Mouse (Mus musculus) midbrain, embryonic 12.5 days (tissue): ENCODE measurements around the gene Fam83d. TPM values are rescaled to one million over a fixed set of nuclear protein-coding genes. Genes with fewer than 3 reads are reported as not detected.
A peak's percentile ranks its signal among the peaks of the same experiment; 100 is the strongest.
"Not testable (repeated sequence)": the region's sequence is repeated elsewhere in the genome, so short reads cannot be mapped to it uniquely, and the experiment has no call there.

Experiments used
- ATAC-seq: fragments of 200-750 bp; cut with Nextera tagmentation; 2 replicates; pipeline ENCODE4 v1.8.0; 2017; ENCODE audit warnings: low read depth, moderate TSS enrichment, moderate library complexity; ENCODE audit not compliant: low FRiP score
- H3K27ac ChIP-seq: fragments of 300-500 bp; sonication (generic); replicated peaks from 2 replicates; pipeline ENCODE4 v1.5.1; 2016; ENCODE audit warnings: mild to moderate bottlenecking
- H3K27me3 ChIP-seq: fragments of 300-500 bp; sonication (generic); 2 replicates; pipeline ENCODE4 v1.6.1; 2016; ENCODE audit warnings: mild to moderate bottlenecking
- H3K36me3 ChIP-seq: fragments of 300-500 bp; sonication (generic); 2 replicates; pipeline ENCODE4 v1.6.1; 2016
- H3K4me1 ChIP-seq: fragments of 300-500 bp; sonication (generic); 2 replicates; pipeline ENCODE4 v1.6.1; 2016
- H3K4me2 ChIP-seq: fragments of 300-500 bp; sonication (generic); replicated peaks from 2 replicates; pipeline ENCODE4 v1.6.1; 2016; ENCODE audit warnings: mild to moderate bottlenecking, moderate library complexity
- H3K4me3 ChIP-seq: fragments of 300-500 bp; sonication (generic); 2 replicates; pipeline ENCODE4 v1.5.1; 2016; ENCODE audit warnings: mild to moderate bottlenecking
- H3K9ac ChIP-seq: fragments of 300-500 bp; sonication (generic); replicated peaks from 2 replicates; pipeline ENCODE4 v1.6.1; 2016; ENCODE audit warnings: mild to moderate bottlenecking, moderate library complexity
- H3K9me3 ChIP-seq: fragments of 300-500 bp; sonication (generic); 2 replicates; pipeline ENCODE4 v1.6.1; 2016; ENCODE audit warnings: mild to moderate bottlenecking
- WGBS: fragments of 180-500 bp; shearing (Covaris S2); methylation state at CpG from one replicate; pipeline ENCODE4 v1.1.7; 2016; 5-methylcytosine and 5-hydroxymethylcytosine counted together
- polyA plus RNA-seq: library from polyadenylated mRNA; unstranded; fragments of >200 nt; fragmentation: Nextera tagmentation; extraction: Ambion mirVana; gene quantifications from 2 replicates; pipeline ENCODE4 v1.2.1, GENCODE M21; 2016

Fam83d gene
- polyA plus RNA-seq, 1 experiment from 2014 or later: 41.6 TPM

DNA sequence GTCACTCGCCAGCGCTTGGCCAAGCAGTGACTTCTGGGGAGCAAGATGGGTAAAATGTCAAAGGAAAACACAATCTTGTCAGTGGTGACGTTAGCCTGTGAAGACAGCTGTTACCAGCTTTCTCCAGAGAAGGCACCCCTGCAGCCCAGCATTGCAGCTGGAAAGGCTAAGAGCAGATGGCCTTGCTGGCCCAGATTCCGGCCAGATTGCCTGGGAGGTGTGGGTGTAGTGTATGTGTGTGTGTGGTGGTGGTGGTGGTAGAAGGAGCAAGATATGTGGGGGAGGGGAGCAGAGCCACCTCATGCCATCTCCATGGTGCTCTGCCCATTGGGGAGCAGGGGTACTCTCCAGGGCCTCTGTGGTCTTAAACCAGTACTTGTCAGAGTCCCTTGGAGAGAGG is 34.8 kb upstream of the Fam83d start:
- no peak overlapping the region for H3K4me3 ChIP-seq
- no peak overlapping the region for H3K4me2 ChIP-seq
- H3K4me1 ChIP-seq: no peaks in the 10 kb centered on the region
- WGBS: 76% methylated on average over 4 of the region's 4 CpGs
- H3K9me3 ChIP-seq: no peaks in the 10 kb centered on the region
- no peak overlapping the region for H3K9ac ChIP-seq
- H3K27ac ChIP-seq: no peak overlapping the region
- no peaks in the 10 kb centered on the region for H3K36me3 ChIP-seq
- no peaks in the 10 kb centered on the region for H3K27me3 ChIP-seq
- no peak for ATAC-seq

DNA sequence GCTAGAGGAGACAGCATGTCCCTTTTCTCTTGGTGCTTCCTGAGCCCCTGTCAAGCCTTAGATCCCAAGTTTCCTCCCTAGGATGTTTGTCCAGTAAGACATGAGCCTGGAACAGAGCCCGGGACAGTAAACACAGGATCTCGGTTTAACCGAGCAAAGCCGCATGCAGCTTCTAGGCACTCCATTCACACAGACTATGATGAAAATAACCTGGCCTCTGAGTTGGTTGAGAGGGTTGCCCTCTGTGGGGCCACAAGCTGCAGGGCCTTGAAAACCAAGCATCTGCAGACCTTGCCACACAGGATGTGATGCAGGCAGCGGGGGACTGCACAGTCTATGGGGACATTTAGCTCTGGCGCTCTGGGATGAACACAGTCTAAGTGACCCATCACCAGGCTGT is 34.0 kb upstream of the Fam83d start:
- Histone ChIP-seq H3K27ac (no peak overlapping the region), H3K9me3 (no peaks in the 10 kb centered on the region), H3K36me3 (no peaks in the 10 kb centered on the region), H3K4me3 (no peak overlapping the region), H3K27me3 (no peaks in the 10 kb centered on the region), H3K9ac (no peak overlapping the region), H3K4me2 (no peak overlapping the region), H3K4me1 (peaks cover 7% of the 10 kb centered on the region; the same call in 1 of the 2 replicates)
- ATAC-seq: no peak
- 91% methylated on average over 6 of the region's 6 CpGs for WGBS

DNA sequence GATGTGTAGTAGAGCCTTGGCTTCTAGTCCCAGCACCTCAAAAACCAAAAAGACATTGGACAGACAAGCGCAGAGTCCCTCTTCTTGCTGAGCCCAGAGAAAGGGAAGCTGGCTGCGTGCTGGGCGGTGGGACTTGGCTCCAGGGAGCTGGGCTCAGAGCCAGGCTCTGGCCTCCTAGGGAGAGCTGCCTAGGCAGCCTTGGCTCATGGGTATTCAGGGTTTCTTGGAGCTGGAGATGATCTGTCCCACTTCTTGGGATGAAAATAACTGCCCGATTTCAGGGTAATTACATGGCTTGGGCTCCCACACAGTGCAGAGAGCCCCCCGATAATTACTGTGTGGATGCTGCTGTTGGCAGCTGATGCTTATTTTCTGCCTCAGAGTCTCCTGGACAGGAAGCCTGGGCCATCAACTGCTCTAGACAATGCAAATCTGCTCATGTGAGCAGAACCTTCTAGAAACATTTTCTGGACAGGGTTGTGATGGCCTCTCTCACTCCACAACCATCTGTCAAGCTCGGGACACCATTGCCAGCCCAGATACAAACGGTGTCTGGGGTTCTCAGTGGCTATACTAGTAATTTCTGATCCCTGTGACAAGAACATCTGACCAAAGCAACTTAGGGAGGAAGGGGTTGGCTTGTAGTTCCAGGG is 33.3 kb upstream of the Fam83d start:
- Histone ChIP-seq H3K4me2 (no peak overlapping the region), H3K9ac (no peak overlapping the region)
- 91% methylated on average over 7 of the region's 7 CpGs for WGBS

GRCm38 (mm10) chr2:158735340-158735739 is 32.6 kb upstream of the Fam83d start:
- Histone ChIP-seq H3K27me3 (no peaks in the 10 kb centered on the region), H3K36me3 (no peaks in the 10 kb centered on the region), H3K4me3 (no peak overlapping the region), H3K4me1 (peaks cover 10% of the 10 kb centered on the region; the same call in 1 of the 2 replicates), H3K27ac (no peak overlapping the region), H3K4me2 (no peak overlapping the region), H3K9me3 (no peaks in the 10 kb centered on the region), H3K9ac (no peak overlapping the region)
- no peak for ATAC-seq
- WGBS: 93% methylated on average over 8 of the region's 8 CpGs

More for the DNA sequence above, 33.3 kb upstream of the Fam83d start:
- Histone ChIP-seq H3K36me3 (no peaks in the 10 kb centered on the region), H3K27ac (no peak overlapping the region), H3K4me3 (no peak overlapping the region), H3K9me3 (no peaks in the 10 kb centered on the region), H3K27me3 (no peaks in the 10 kb centered on the region), H3K4me1 (peaks cover 10% of the 10 kb centered on the region; the same call in 1 of the 2 replicates)
- ATAC-seq: no peak

DNA sequence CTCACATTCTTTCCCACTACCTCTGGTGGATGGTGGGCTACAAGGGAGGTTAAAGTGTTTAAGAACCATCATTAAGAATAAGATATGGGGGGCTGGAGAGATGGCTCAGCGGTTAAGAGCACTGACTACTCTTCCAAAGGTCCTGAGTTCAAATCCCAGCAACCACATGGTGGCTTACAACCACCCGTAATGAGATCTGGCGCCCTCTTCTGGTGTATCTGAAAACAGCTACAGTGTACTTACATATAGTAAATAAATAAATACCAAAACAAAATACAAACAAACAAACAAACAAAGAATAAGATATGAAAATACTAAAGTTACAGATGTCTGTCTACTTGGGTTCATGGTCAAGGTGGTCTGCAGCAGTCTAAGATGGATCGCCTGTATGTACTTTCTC is 31.6 kb upstream of the Fam83d start:
- H3K27ac ChIP-seq, H3K4me3 ChIP-seq, H3K36me3 ChIP-seq, H3K27me3 ChIP-seq, H3K9ac ChIP-seq, H3K4me2 ChIP-seq, H3K9me3 ChIP-seq, ATAC-seq: not testable (repeated sequence)
- H3K4me1 ChIP-seq: peaks cover 14% of the 10 kb centered on the region; the same call in 1 of the 2 replicates
- WGBS: 88% methylated on average over 4 of the region's 4 CpGs

DNA sequence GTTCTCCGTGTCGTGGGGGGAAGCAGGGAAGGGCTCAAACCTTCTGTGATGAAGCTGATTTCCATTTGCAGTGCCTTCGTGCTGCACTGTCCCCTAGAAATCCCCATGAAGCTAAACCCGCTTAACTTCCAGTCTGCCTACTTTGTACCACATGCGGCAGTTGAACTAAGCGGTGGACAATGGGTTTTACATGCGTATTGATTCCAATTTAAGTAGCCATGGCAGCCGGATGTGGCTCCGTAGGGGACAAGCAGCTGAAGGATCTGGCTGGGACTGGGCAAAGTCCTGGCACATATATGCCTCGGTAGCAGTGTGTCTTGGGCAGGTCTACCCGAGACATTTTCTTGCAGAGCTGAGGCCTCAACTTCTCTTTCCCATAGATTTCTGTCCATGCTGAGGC is 29.3 kb upstream of the Fam83d start:
- Histone ChIP-seq H3K36me3 (no peaks in the 10 kb centered on the region), H3K27me3 (no peaks in the 10 kb centered on the region), H3K9me3 (no peaks in the 10 kb centered on the region), H3K4me2 (peak overlapping the region; percentile 17; the same call in 1 of the 2 replicates), H3K9ac (no peak overlapping the region), H3K4me3 (no peak overlapping the region), H3K27ac (peak overlapping the region; percentile 49; the same call in 1 of the 2 replicates), H3K4me1 (peaks cover 16% of the 10 kb centered on the region; the same call in 1 of the 2 replicates)
- peak; percentile 53 for ATAC-seq
- 43% methylated on average over 11 of the region's 11 CpGs for WGBS

DNA sequence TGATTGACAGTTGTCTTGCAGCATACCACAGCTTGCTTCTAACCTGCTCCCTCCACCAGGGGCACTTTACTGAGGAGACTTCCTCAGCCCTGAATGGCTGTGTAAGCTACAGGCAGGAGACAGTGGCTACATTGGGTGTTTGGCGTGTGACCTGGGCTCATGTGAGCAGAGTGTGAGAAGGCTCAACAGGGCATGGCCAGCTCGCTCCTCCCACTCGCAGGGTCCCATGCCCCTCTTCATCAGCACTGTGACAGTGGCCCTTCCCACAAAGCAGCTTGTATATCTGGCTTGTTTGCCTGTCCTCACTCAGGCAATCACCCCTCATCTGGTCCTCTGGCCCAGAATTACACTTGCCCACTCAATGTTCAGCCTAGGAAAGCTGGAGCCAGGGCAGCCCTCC is 28.8 kb upstream of the Fam83d start:
- Histone ChIP-seq H3K27me3 (no peaks in the 10 kb centered on the region), H3K27ac (0 out of 2 replicates have a peak overlapping the region, but pooled peaks have one; percentile 30), H3K4me1 (peaks cover 16% of the 10 kb centered on the region; the same call in 1 of the 2 replicates), H3K4me3 (no peak overlapping the region), H3K36me3 (no peaks in the 10 kb centered on the region), H3K9ac (no peak overlapping the region), H3K9me3 (no peaks in the 10 kb centered on the region), H3K4me2 (no peak overlapping the region)
- peak; percentile 20; the same call in 1 of the 2 replicates for ATAC-seq
- WGBS: 80% methylated on average over 3 of the region's 3 CpGs

DNA sequence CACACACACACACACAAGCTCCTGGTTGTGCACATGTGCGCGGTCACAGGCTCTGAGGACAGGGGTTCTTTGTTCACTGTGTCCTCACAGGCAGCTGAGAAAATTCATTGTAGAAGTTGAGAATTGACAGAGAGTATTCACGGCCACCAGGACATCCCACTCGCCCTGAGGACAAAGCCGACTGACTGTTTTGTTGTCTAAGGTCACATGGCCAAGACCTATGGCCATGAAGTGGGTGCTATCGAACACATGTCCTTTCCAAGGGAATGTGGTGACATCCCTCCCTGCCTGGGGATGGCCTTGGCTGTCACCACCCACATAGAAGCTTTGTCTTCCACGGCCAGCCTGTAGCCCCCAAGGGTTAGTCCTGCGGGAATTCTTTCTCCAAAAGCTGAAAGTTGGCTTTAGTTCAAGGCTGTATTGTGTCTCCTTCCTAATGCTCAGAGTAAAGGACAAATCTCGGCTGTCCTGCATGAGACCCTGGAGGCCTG is 26.8 kb upstream of the Fam83d start:
- H3K27me3 ChIP-seq: no peaks in the 10 kb centered on the region
- H3K4me3 ChIP-seq: no peak overlapping the region
- no peaks in the 10 kb centered on the region for H3K9me3 ChIP-seq
- H3K4me2 ChIP-seq: no peak overlapping the region
- 0 out of 2 replicates have a peak overlapping the region, but pooled peaks have one; percentile 7 for H3K27ac ChIP-seq
- no peaks in the 10 kb centered on the region for H3K36me3 ChIP-seq
- 53% methylated on average over 9 of the region's 9 CpGs for WGBS
- ATAC-seq: peak; percentile 52
- no peak overlapping the region for H3K9ac ChIP-seq
- H3K4me1 ChIP-seq: peaks cover 19% of the 10 kb centered on the region; the same call in 1 of the 2 replicates

- Histone ChIP-seq H3K36me3 (no peaks in the 10 kb centered on the region), H3K4me2 (no peak overlapping the region), H3K27me3 (no peaks in the 10 kb centered on the region), H3K27ac (no peak overlapping the region), H3K4me1 (peaks cover 19% of the 10 kb centered on the region; the same call in 1 of the 2 replicates), H3K4me3 (no peak overlapping the region), H3K9me3 (no peaks in the 10 kb centered on the region), H3K9ac (no peak overlapping the region)
- ATAC-seq: no peak
- 72% methylated on average over 5 of the region's 5 CpGs for whole genome bisulfite sequencing
These were observed 25.5 kb upstream of the Fam83d start for GRCm38 (mm10) chr2:158742431-158742830.

DNA sequence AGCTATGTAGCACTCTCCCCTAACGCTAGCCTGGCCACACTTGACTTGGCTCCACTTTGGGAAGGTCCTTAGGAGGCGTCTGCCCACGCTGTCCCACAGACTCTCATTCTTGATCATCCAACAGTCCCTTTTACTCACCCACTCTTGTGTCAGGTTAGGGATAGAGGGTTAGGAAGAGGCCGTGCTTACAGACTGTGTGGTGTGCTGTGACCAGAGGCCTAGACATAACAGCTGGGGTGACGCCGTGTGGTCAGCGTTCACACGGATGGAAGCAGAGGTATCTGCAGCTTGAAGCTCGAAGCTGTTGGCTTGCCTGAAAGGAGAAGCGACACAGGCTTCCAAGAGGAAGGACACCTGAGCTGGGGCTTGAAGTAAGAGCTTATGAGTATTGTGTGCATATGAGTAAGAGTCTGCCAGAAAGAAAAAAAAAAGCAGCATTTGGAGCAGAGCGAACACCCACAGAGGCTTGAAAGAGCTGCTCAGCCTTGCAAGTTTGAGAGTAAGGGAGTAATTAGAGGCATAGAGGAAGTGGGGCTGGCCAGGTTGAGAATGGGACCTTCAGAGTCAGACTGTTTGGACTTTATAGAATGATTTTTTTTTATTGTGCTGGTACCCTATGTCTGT is 24.3 kb upstream of the Fam83d start:
- Histone ChIP-seq H3K4me2 (no peak overlapping the region), H3K4me3 (no peak overlapping the region), H3K36me3 (no peaks in the 10 kb centered on the region), H3K9ac (no peak overlapping the region), H3K9me3 (no peaks in the 10 kb centered on the region), H3K27me3 (no peaks in the 10 kb centered on the region), H3K4me1 (peaks cover 14% of the 10 kb centered on the region; the same call in 1 of the 2 replicates), H3K27ac (no peak overlapping the region)
- ATAC-seq: no peak
- 88% methylated on average over 11 of the region's 11 CpGs for WGBS

DNA sequence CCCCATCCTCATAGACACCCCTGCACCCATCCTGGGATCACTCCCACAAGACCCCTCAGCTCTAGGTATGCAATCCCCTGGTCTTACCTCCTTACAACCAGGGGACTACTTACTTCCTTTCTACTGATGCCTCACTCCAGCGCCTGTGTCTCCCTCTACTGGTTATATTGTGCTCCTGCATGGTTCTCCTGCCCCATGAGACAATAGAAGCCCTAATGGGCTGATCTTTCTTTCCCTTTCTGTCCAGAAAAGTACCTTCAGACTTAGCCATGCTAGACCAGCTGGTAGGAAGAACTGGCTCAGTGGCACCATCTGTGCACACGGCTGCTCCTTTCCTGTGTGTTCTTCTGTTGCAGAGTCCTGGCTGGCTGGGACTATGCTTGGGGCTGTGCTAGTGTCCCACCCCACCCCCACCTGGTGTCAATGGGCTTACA is 22.8 kb upstream of the Fam83d start:
- H3K4me2 ChIP-seq: no peak overlapping the region
- 17% methylated on average over 2 of the region's 2 CpGs for WGBS
- H3K27ac ChIP-seq: no peak overlapping the region
- H3K9ac ChIP-seq: no peak overlapping the region
- no peaks in the 10 kb centered on the region for H3K27me3 ChIP-seq
- peak; percentile 23; the same call in 1 of the 2 replicates for ATAC-seq
- H3K4me3 ChIP-seq: no peak overlapping the region
- H3K9me3 ChIP-seq: no peaks in the 10 kb centered on the region
- H3K36me3 ChIP-seq: no peaks in the 10 kb centered on the region
- 0 out of 2 replicates have a peak, but pooled peaks cover 9% of the 10 kb centered on the region for H3K4me1 ChIP-seq

GRCm38 (mm10) chr2:158746164-158746563 is 21.7 kb upstream of the Fam83d start:
- H3K9me3 ChIP-seq: no peaks in the 10 kb centered on the region
- no peak for ATAC-seq
- no peak overlapping the region for H3K4me3 ChIP-seq
- 80% methylated on average over 11 of the region's 11 CpGs for WGBS
- H3K36me3 ChIP-seq: no peaks in the 10 kb centered on the region
- no peak overlapping the region for H3K9ac ChIP-seq
- H3K4me1 ChIP-seq: 0 out of 2 replicates have a peak, but pooled peaks cover 5% of the 10 kb centered on the region
- H3K4me2 ChIP-seq: no peak overlapping the region
- no peaks in the 10 kb centered on the region for H3K27me3 ChIP-seq
- H3K27ac ChIP-seq: no peak overlapping the region
